Mouse (Mus musculus): ENCODE results near the gene Chd2. TPM values are rescaled to one million over a fixed set of nuclear protein-coding genes. Genes with fewer than 3 reads are reported as not detected.

The Chd2 gene
- total and polyA plus RNA-seq, 3 experiments: 76.7 to 217 (median 125) TPM

DNA sequence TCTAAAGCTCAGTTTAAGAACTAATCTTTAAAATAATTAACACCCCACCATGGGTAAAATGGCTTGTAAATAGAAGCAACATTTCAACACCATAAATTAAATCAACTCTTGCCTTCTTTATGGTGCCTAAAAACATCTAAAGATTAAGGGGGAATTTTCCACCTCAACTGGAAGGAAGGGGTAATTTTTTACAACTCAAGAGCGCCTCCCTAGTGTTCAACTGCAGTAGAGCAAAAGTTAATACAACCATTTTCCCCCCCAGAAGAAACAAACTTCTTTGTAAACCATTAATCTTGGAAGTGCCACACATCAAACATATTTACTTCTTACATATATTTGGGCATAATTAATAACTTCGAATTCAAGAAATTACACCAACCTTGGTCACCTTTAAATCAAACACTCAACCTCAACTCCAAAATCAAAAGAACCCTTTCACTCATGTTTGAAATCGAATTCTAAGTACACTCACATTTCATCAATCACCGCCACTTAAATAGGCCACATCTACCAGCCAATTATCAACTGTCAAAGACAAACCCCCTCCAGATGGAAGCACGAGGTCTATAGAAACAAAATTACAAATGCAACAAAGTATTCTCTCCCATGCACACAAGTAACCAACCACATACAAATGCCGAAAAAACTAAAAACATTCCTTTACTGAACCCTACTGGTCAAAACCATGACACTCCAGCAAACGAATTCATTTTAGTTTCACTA is 662 bp upstream of the Chd2 start:
- Histone ChIP-seq H3K36me3 (replicated peaks) (peaks cover 17% of the 10 kb centered on the region), H3K9me3 (replicated peaks) (no peaks in the 10 kb centered on the region)
- ATAC-seq (ENCODE audit: extremely low read depth, insufficient number of reproducible peaks, low FRiP score, poor library complexity, severe bottlenecking): no peak

GRCm38 (mm10) chr7:73541079-73541390 is 595 bp downstream of the Chd2 start:
- Histone ChIP-seq H3K36me3 (replicated peaks) (peaks cover 13% of the 10 kb centered on the region), H3K27me3 (ENCODE audit: insufficient read depth, low read length) (no peaks in the 10 kb centered on the region), H3K4me3 (ENCODE audit: low read depth, low read length) (peak overlapping the region; percentile 71), H3K9me3 (replicated peaks) (no peaks in the 10 kb centered on the region), H3K4me1 (ENCODE audit: insufficient read depth, low read depth, low read length) (peaks cover 11% of the 10 kb centered on the region; the same call in 1 of the 2 replicates)
- DNase-seq (ENCODE audit: low spot score) (no peak), ATAC-seq (ENCODE audit: extremely low read depth, insufficient number of reproducible peaks, low FRiP score, poor library complexity, severe bottlenecking) (no peak)
- TF ChIP-seq CTCF (IDR thresholded peaks at IDR 0.05; ENCODE audit: low read depth, low read length): no peak
- TF ChIP-seq GATA2 (IDR thresholded peaks at IDR 0.05; ENCODE audit: borderline replicate concordance, low read depth, low read length): no peak
- TF ChIP-seq TAL1 (conservative IDR thresholded peaks at IDR 0.05; ENCODE audit: low read depth, low read length): no peak
- no peak for TF ChIP-seq POLR2AphosphoS5 (IDR thresholded peaks at IDR 0.05; ENCODE audit: insufficient replicate concordance, low read depth, low read length)
- TF ChIP-seq GATA1 (IDR thresholded peaks at IDR 0.05; ENCODE audit: borderline replicate concordance, low read length): no peak

More for the DNA sequence above, 662 bp upstream of the Chd2 start:
- DNase-seq (ENCODE audit: low spot score): no peak
- TF ChIP-seq POLR2AphosphoS5 (IDR thresholded peaks at IDR 0.05; ENCODE audit: insufficient replicate concordance, low read depth, low read length) (no peak), GATA1 (IDR thresholded peaks at IDR 0.05; ENCODE audit: borderline replicate concordance, low read length) (no peak), GATA2 (IDR thresholded peaks at IDR 0.05; ENCODE audit: borderline replicate concordance, low read depth, low read length) (no peak), TAL1 (conservative IDR thresholded peaks at IDR 0.05; ENCODE audit: low read depth, low read length) (no peak), CTCF (IDR thresholded peaks at IDR 0.05; ENCODE audit: low read depth, low read length) (no peak)
- Histone ChIP-seq H3K4me1 (ENCODE audit: insufficient read depth, low read depth, low read length) (peaks cover 15% of the 10 kb centered on the region), H3K27me3 (ENCODE audit: insufficient read depth, low read length) (no peaks in the 10 kb centered on the region), H3K4me3 (ENCODE audit: low read depth, low read length) (no peak overlapping the region; the same call in 1 of the 2 replicates)

- H3K9me3 ChIP-seq (replicated peaks): no peaks in the 10 kb centered on the region
- H3K4me1 ChIP-seq (ENCODE audit: insufficient read depth, low read depth, low read length): peaks cover 16% of the 10 kb centered on the region
- DNase-seq (ENCODE audit: low spot score): no peak
- H3K36me3 ChIP-seq (replicated peaks): peaks cover 16% of the 10 kb centered on the region
- ATAC-seq (ENCODE audit: extremely low read depth, insufficient number of reproducible peaks, low FRiP score, poor library complexity, severe bottlenecking): no peak
- H3K27me3 ChIP-seq (ENCODE audit: insufficient read depth, low read length): no peaks in the 10 kb centered on the region
- TF ChIP-seq CTCF (IDR thresholded peaks at IDR 0.05; ENCODE audit: low read depth, low read length): no peak
- TF ChIP-seq TAL1 (conservative IDR thresholded peaks at IDR 0.05; ENCODE audit: low read depth, low read length): no peak
- no peak for TF ChIP-seq GATA1 (IDR thresholded peaks at IDR 0.05; ENCODE audit: borderline replicate concordance, low read length)
- no peak for TF ChIP-seq POLR2AphosphoS5 (IDR thresholded peaks at IDR 0.05; ENCODE audit: insufficient replicate concordance, low read depth, low read length)
- no peak for TF ChIP-seq GATA2 (IDR thresholded peaks at IDR 0.05; ENCODE audit: borderline replicate concordance, low read depth, low read length)
- H3K4me3 ChIP-seq (ENCODE audit: low read depth, low read length): peak overlapping the region; percentile 71
These were observed 1.2 kb downstream of the Chd2 start for GRCm38 (mm10) chr7:73540202-73541078.

DNA sequence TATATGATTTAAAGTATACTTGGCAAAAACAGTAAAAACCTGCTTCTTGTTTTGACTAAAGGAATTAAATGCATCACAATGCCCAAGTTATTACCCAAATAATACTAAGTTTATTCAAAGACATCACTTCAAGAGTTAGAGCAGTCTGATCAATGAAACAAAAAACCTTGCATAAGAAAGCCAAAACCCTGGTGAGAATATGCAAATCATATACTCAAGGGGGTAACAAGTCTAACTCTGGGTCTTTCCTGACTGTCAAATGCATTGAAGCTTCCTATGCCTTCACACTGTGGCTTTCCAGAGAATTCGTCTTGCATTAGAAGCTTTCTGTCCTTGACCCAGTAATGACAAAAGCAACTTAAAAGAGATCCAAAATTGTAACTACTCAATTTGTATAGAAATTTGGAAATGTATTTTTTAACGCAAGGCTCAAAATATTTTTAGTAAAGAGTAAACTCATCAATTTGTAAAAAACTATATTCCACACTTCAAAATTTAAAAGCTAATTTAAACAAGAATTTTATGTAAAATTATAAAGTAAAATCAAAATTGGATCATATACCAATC is 2.4 kb downstream of the Chd2 start:
- H3K4me1 ChIP-seq (ENCODE audit: insufficient read depth, low read depth, low read length): peaks cover 22% of the 10 kb centered on the region
- TF ChIP-seq POLR2AphosphoS5 (IDR thresholded peaks at IDR 0.05; ENCODE audit: insufficient replicate concordance, low read depth, low read length): no peak
- TF ChIP-seq GATA1 (IDR thresholded peaks at IDR 0.05; ENCODE audit: borderline replicate concordance, low read length): no peak
- TF ChIP-seq TAL1 (conservative IDR thresholded peaks at IDR 0.05; ENCODE audit: low read depth, low read length): no peak
- no peak for TF ChIP-seq CTCF (IDR thresholded peaks at IDR 0.05; ENCODE audit: low read depth, low read length)
- no peak for TF ChIP-seq GATA2 (IDR thresholded peaks at IDR 0.05; ENCODE audit: borderline replicate concordance, low read depth, low read length)
- peaks cover 21% of the 10 kb centered on the region for H3K36me3 ChIP-seq (replicated peaks)

DNA sequence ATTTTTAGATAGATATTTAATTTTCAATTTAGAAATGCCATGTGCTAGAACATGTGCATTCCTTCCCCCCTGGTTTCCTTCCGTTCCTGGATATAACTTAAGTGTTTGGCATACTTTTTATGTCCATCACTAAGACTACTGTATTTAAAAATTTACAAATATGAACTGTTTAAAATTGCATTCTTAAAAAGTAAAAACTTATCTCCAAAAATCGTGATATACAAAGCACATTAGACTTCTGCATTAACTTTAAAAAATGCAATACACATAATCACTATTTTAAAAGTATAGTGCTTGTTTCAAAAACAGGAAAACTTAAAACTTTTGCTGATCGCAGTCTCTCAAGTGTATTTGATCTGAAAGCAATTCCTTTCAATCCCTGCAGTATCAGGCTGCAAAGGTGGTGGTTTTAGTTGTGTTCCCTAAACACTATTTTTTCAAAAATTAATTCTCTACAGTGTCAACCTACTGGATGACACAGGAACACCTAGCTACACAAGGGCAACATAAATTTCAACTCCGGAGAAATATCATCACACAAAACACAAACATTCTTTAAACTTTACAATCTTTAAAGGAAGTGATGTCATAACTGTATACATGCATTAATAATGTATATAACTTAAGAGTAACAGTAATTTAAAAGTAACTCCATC is 3.1 kb downstream of the Chd2 start:
- peaks cover 26% of the 10 kb centered on the region for H3K36me3 ChIP-seq (replicated peaks)
- no peak for DNase-seq (ENCODE audit: low spot score)
- H3K4me3 ChIP-seq (ENCODE audit: low read depth, low read length): peak overlapping the region; percentile 68
- H3K4me1 ChIP-seq (ENCODE audit: insufficient read depth, low read depth, low read length): peaks cover 28% of the 10 kb centered on the region
- ATAC-seq (ENCODE audit: extremely low read depth, insufficient number of reproducible peaks, low FRiP score, poor library complexity, severe bottlenecking): no peak
- no peaks in the 10 kb centered on the region for H3K9me3 ChIP-seq (replicated peaks)
- no peaks in the 10 kb centered on the region for H3K27me3 ChIP-seq (ENCODE audit: insufficient read depth, low read length)
- TF ChIP-seq CTCF (IDR thresholded peaks at IDR 0.05; ENCODE audit: low read depth, low read length) (no peak), GATA1 (IDR thresholded peaks at IDR 0.05; ENCODE audit: borderline replicate concordance, low read length) (no peak), POLR2AphosphoS5 (IDR thresholded peaks at IDR 0.05; ENCODE audit: insufficient replicate concordance, low read depth, low read length) (no peak), GATA2 (IDR thresholded peaks at IDR 0.05; ENCODE audit: borderline replicate concordance, low read depth, low read length) (no peak), TAL1 (conservative IDR thresholded peaks at IDR 0.05; ENCODE audit: low read depth, low read length) (no peak)

More for the DNA sequence above, 2.4 kb downstream of the Chd2 start:
- H3K4me3 ChIP-seq (ENCODE audit: low read depth, low read length): peak overlapping the region; percentile 62
- H3K27me3 ChIP-seq (ENCODE audit: insufficient read depth, low read length): no peaks in the 10 kb centered on the region
- ATAC-seq (ENCODE audit: extremely low read depth, insufficient number of reproducible peaks, low FRiP score, poor library complexity, severe bottlenecking) (no peak), DNase-seq (ENCODE audit: low spot score) (no peak)
- no peaks in the 10 kb centered on the region for H3K9me3 ChIP-seq (replicated peaks)

Data from G1E (cell line).